Mouse (Mus musculus): ENCODE data around the gene Trp73. TPM values are rescaled to one million over a fixed set of nuclear protein-coding genes. Genes with fewer than 3 reads are reported as not detected.

The Trp73 gene
- polyA plus RNA-seq, 1 experiment from 2014 or later, result not detected

- Histone ChIP-seq H3K27ac (replicated peaks) (no peak overlapping the region), H3K36me3 (0 out of 2 replicates have a peak, but pooled peaks cover 2% of the 10 kb centered on the region), H3K4me3 (peak overlapping the region; percentile 85; the same call in 1 of the 2 replicates), H3K9ac (no peak overlapping the region), H3K4me1 (replicated peaks) (peaks cover 43% of the 10 kb centered on the region), H3K4me2 (peak overlapping the region; percentile 80), H3K27me3 (peaks cover 57% of the 10 kb centered on the region), H3K9me3 (no peaks in the 10 kb centered on the region)
- no peak for ATAC-seq (ENCODE audit: low read depth)
- WGBS, result 2% methylated on average over 42 of the region's 42 CpGs
Observed at GRCm38 (mm10) chr4:154141009-154141867, 1.2 kb upstream of the Trp73 start.

- Histone ChIP-seq H3K4me2 (peak overlapping the region; percentile 80), H3K4me3 (peak overlapping the region; percentile 41), H3K9ac (peak overlapping the region; percentile 63), H3K36me3 (no peaks in the 10 kb centered on the region), H3K27me3 (peaks cover 66% of the 10 kb centered on the region), H3K9me3 (no peaks in the 10 kb centered on the region), H3K27ac (replicated peaks) (no peak overlapping the region), H3K4me1 (replicated peaks) (peaks cover 43% of the 10 kb centered on the region)
- 2% methylated on average over 45 of the region's 46 CpGs for WGBS
- no peak for ATAC-seq (ENCODE audit: low read depth)
Observed at GRCm38 (mm10) chr4:154140213-154141008, 403 bp upstream of the Trp73 start.

- Histone ChIP-seq H3K4me1 (replicated peaks) (peaks cover 43% of the 10 kb centered on the region), H3K4me3 (peak overlapping the region; percentile 41), H3K9ac (peak overlapping the region; percentile 63), H3K36me3 (no peaks in the 10 kb centered on the region), H3K4me2 (peak overlapping the region; percentile 80), H3K27ac (replicated peaks) (no peak overlapping the region), H3K9me3 (no peaks in the 10 kb centered on the region), H3K27me3 (peaks cover 73% of the 10 kb centered on the region)
- WGBS, result under 1% methylated on average over 57 of the region's 59 CpGs
- ATAC-seq (ENCODE audit: low read depth), result no peak
Observed at GRCm38 (mm10) chr4:154139671-154140181, 282 bp downstream of the Trp73 start.

GRCm38 (mm10) chr4:154137139-154137538, 2.9 kb downstream of the Trp73 start:
- Histone ChIP-seq H3K9ac (no peak overlapping the region), H3K27me3 (peaks cover 89% of the 10 kb centered on the region), H3K9me3 (no peaks in the 10 kb centered on the region), H3K27ac (replicated peaks) (no peak overlapping the region), H3K36me3 (no peaks in the 10 kb centered on the region), H3K4me2 (no peak overlapping the region), H3K4me3 (no peak overlapping the region), H3K4me1 (replicated peaks) (peaks cover 29% of the 10 kb centered on the region)
- ATAC-seq (ENCODE audit: low read depth), result no peak
- WGBS, result 61% methylated on average over 5 of the region's 5 CpGs

- no peak overlapping the region for H3K4me3 ChIP-seq
- H3K9me3 ChIP-seq, result no peaks in the 10 kb centered on the region
- H3K27ac ChIP-seq (replicated peaks), result no peak overlapping the region
- no peak for ATAC-seq (ENCODE audit: low read depth)
- WGBS, result 75% methylated on average over 4 of the region's 4 CpGs
- H3K36me3 ChIP-seq, result no peaks in the 10 kb centered on the region
- no peak overlapping the region for H3K9ac ChIP-seq
- no peak overlapping the region for H3K4me2 ChIP-seq
- peaks cover 8% of the 10 kb centered on the region for H3K4me1 ChIP-seq (replicated peaks)
- H3K27me3 ChIP-seq, result peaks cover 72% of the 10 kb centered on the region
Observed at GRCm38 (mm10) chr4:154134803-154135202, 5.2 kb downstream of the Trp73 start.

GRCm38 (mm10) chr4:154131894-154132293, 8.1 kb downstream of the Trp73 start:
- ATAC-seq (ENCODE audit: low read depth), result no peak
- Histone ChIP-seq H3K27me3 (peaks cover 50% of the 10 kb centered on the region), H3K9me3 (no peaks in the 10 kb centered on the region), H3K27ac (replicated peaks) (no peak overlapping the region), H3K9ac (no peak overlapping the region), H3K4me3 (no peak overlapping the region), H3K36me3 (no peaks in the 10 kb centered on the region), H3K4me1 (replicated peaks) (no peaks in the 10 kb centered on the region), H3K4me2 (no peak overlapping the region)
- 89% methylated on average over 4 of the region's 4 CpGs for WGBS

- Histone ChIP-seq H3K27me3 (peaks cover 31% of the 10 kb centered on the region), H3K36me3 (no peaks in the 10 kb centered on the region), H3K4me1 (replicated peaks) (no peaks in the 10 kb centered on the region), H3K4me3 (no peak overlapping the region), H3K9me3 (no peaks in the 10 kb centered on the region), H3K27ac (replicated peaks) (no peak overlapping the region), H3K4me2 (no peak overlapping the region), H3K9ac (no peak overlapping the region)
- no peak for ATAC-seq (ENCODE audit: low read depth)
Observed at GRCm38 (mm10) chr4:154129950-154130349, 10.1 kb downstream of the Trp73 start.

- no peak for ATAC-seq (ENCODE audit: low read depth)
- no peak overlapping the region for H3K4me2 ChIP-seq
- peaks cover 16% of the 10 kb centered on the region for H3K27me3 ChIP-seq
- H3K9ac ChIP-seq, result no peak overlapping the region
- no peak overlapping the region for H3K4me3 ChIP-seq
- H3K4me1 ChIP-seq (replicated peaks), result no peaks in the 10 kb centered on the region
- WGBS, result 73% methylated on average over 3 of the region's 3 CpGs
- H3K36me3 ChIP-seq, result no peaks in the 10 kb centered on the region
- no peak overlapping the region for H3K27ac ChIP-seq (replicated peaks)
- H3K9me3 ChIP-seq, result no peaks in the 10 kb centered on the region
Observed at GRCm38 (mm10) chr4:154127273-154127672, 12.7 kb downstream of the Trp73 start.

- no peak overlapping the region for H3K9ac ChIP-seq
- peaks cover 14% of the 10 kb centered on the region for H3K27me3 ChIP-seq
- H3K4me1 ChIP-seq (replicated peaks), result no peaks in the 10 kb centered on the region
- no peaks in the 10 kb centered on the region for H3K9me3 ChIP-seq
- H3K27ac ChIP-seq (replicated peaks), result no peak overlapping the region
- WGBS, result 66% methylated on average over 5 of the region's 5 CpGs
- no peaks in the 10 kb centered on the region for H3K36me3 ChIP-seq
- no peak overlapping the region for H3K4me2 ChIP-seq
- no peak overlapping the region for H3K4me3 ChIP-seq
- ATAC-seq (ENCODE audit: low read depth), result no peak
Observed at GRCm38 (mm10) chr4:154125202-154125601, 14.8 kb downstream of the Trp73 start.

GRCm38 (mm10) chr4:154123553-154123952, 16.5 kb downstream of the Trp73 start:
- no peak for ATAC-seq (ENCODE audit: low read depth)
- no peaks in the 10 kb centered on the region for H3K4me1 ChIP-seq (replicated peaks)
- H3K9me3 ChIP-seq, result no peaks in the 10 kb centered on the region
- H3K27ac ChIP-seq (replicated peaks), result no peak overlapping the region
- H3K4me2 ChIP-seq, result no peak overlapping the region
- H3K9ac ChIP-seq, result no peak overlapping the region
- 87% methylated on average over 6 of the region's 6 CpGs for WGBS
- no peaks in the 10 kb centered on the region for H3K36me3 ChIP-seq
- no peak overlapping the region for H3K4me3 ChIP-seq
- peaks cover 8% of the 10 kb centered on the region for H3K27me3 ChIP-seq

- H3K27me3 ChIP-seq, result peaks cover 3% of the 10 kb centered on the region
- WGBS, result 74% methylated on average over 7 of the region's 7 CpGs
- H3K27ac ChIP-seq (replicated peaks), result no peak overlapping the region
- ATAC-seq (ENCODE audit: low read depth), result no peak
- no peak overlapping the region for H3K4me3 ChIP-seq
- no peak overlapping the region for H3K9ac ChIP-seq
- H3K9me3 ChIP-seq, result no peaks in the 10 kb centered on the region
- H3K36me3 ChIP-seq, result no peaks in the 10 kb centered on the region
- no peak overlapping the region for H3K4me2 ChIP-seq
- H3K4me1 ChIP-seq (replicated peaks), result no peaks in the 10 kb centered on the region
Observed at GRCm38 (mm10) chr4:154122374-154122773, 17.6 kb downstream of the Trp73 start.

- Histone ChIP-seq H3K27ac (replicated peaks) (no peak overlapping the region), H3K36me3 (no peaks in the 10 kb centered on the region), H3K4me2 (no peak overlapping the region), H3K4me1 (replicated peaks) (no peaks in the 10 kb centered on the region), H3K9ac (no peak overlapping the region), H3K27me3 (peaks cover 3% of the 10 kb centered on the region), H3K4me3 (no peak overlapping the region), H3K9me3 (no peaks in the 10 kb centered on the region)
- WGBS, result 82% methylated on average over 11 of the region's 11 CpGs
- no peak for ATAC-seq (ENCODE audit: low read depth)
Observed at GRCm38 (mm10) chr4:154121800-154122199, 18.2 kb downstream of the Trp73 start.

All from neural tube, embryonic 13.5 days (tissue).